Mouse (Mus musculus): ENCODE measurements around the gene Tnpo1.
"Not testable (repeated sequence)": the region's sequence is repeated elsewhere in the genome, so short reads cannot be mapped to it uniquely, and the experiment has no call there.

Tnpo1 gene

DNA sequence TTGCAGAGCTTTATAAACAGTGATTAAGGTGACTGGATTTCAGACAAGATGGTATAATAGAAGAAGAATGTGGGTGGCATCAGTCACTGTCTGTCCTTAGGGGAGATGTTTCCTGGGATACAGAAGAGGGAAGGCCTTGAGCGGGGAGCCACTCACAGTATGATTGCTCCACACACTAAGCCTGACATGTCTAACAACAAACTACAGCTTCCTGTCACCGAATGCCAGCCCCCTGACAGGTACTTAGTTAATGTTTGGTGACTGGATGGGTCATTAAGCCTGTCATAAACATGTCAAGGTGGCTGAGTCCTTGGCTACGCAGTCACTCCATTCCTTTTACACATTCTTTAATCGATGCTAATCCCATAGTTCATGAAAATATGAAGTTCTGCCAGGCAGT lies 108.0 kb downstream of the Tnpo1 start:
- no peak for DNase-seq (ENCODE audit: low spot score)

DNA sequence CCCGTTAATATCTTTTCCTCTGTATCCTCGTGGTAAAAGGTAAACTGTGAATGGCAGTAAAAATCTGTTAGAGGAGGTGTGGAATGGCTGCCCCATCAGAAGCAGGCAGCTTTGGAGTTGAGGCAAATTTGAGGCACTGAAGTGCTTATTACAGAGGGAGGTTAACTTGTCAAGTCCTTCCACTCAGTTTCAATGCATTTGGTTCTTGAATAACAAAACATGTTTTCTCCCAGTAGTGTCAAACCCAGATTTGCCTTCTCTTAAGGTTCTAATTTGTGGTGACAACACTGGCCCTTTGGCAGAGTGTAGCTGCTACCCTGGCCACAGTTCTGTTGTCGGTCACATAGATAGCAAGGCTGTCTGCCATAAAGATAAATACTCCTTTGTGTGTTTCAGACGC lies 108.4 kb downstream of the Tnpo1 start:
- no peak for DNase-seq (ENCODE audit: low spot score)

DNA sequence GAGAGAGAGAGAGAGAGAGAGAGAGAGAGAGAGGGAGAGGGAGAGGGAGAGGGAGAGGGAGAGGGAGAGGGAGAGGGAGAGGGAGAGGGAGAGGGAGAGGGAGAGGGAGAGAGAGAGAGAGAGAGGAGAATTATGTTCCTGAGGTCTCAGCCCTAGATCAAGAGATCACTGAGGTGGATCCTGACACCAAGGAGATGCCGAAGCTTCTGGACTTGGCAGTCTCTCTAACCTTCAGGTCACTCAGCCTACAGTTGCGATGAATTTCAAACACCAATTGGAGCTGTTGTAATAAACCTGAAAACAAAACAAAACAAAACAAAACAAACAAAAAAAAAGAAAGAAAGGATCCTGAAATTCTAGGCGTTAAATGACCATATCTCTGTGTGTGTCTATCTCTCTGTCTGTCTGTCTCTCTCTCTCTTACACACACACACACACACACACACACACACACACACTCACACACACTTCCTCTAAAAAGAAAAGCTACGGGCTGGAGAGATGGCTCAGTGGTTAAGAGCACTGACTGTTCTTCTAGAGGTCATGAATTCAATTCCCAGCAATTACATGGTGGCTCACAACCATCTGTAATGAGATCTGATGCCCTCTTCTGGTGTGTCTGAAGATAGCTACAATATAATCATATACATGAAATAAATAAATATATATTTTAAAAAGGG lies 109.1 kb downstream of the Tnpo1 start:
- not testable (repeated sequence) for DNase-seq (ENCODE audit: low spot score)

DNA sequence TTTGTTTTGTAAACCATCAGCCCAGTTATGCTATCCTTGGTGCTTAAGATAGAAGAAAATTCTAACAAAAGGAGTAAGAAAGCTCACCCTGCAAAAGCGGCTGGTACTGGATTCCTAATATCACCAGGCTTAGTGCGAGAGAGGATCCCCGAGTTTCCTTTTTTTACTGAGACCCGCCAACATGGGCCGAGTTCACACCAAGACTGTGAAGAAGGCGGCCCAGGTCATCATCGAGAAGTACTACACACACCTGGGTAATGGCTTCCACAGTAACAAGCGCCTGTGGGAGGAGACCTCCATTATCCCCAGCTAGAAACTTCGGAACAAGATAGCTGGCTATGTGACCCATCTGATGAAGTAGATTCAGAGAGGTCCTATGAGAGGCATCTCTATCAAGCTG lies 109.6 kb downstream of the Tnpo1 start:
- DNase-seq (ENCODE audit: low spot score): no peak

DNA sequence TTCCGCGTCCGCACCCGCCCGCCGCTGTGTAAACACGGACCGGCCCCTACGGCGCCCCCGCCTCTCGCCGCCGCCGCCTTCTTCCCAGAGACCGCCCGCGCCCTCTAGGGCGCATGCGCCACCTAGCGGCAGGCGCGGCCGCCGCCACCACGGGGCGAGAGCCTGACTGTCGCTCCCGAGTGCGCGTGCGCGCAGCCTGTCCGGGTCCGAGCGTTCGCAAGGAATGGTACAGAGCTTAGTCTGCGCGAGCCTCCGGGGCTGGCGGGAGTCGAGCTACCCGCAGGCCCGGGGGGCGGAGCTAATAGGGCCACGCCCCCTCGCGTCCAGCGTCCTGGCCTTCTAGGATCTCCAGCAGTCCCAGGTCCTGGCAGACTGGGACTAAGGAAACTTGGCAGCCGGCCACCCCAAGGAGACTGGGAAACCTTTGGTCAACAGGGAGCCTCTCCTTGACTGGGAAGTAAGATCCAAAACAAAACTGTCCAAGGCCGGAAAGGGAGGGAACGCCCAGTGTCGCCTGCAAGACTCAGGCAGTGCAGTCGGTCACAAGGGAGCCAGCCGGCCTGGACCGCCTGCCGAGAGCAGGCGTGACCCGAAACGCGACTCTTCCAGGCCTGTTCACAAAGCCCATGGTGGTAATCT lies 110.9 kb downstream of the Tnpo1 start, which contains the start of gene Fcho2:
Gene Fcho2 (minus strand): TSS at position 303 of the 639 bp plus-strand sequence.
- DNase-seq (ENCODE audit: low spot score): peak; percentile 87

DNA sequence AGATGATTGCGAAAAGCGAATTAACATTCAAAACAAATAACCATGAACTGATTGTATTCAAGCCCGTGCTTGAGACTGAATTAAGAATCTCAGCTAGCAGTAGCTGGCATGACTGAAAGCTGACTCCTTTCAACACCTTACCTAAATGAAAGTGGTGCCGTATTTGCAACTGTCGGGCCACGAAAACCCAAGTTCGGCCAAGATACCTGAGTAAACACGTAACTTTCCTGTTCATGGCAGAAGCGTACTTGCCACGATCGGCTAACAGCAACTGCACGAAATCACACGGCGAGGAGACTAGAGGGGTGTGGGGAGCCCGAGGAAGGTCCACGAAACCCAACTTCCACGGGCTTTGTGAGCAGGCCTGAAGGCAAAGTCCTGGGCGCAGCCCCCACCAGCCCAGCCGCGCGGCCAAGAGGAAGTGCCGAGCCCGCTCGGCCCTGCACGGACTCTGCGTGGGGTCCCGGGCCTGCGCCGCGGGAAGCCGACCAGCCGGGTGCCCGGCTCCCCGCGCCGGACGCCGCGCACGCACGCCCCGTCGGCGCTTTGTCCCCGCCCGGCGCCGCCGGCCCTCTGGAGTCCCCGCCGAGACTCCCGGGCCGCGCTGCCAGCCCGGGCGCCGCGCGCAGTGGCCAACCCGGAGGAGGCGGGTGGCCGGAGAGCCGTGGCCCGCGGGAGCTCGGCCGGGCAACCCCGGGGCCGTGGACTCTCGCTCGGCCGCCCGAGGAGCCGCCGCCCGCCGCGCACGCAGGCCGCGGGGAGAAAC lies 111.7 kb downstream of the Tnpo1 start:
- DNase-seq (ENCODE audit: low spot score): no peak

DNA sequence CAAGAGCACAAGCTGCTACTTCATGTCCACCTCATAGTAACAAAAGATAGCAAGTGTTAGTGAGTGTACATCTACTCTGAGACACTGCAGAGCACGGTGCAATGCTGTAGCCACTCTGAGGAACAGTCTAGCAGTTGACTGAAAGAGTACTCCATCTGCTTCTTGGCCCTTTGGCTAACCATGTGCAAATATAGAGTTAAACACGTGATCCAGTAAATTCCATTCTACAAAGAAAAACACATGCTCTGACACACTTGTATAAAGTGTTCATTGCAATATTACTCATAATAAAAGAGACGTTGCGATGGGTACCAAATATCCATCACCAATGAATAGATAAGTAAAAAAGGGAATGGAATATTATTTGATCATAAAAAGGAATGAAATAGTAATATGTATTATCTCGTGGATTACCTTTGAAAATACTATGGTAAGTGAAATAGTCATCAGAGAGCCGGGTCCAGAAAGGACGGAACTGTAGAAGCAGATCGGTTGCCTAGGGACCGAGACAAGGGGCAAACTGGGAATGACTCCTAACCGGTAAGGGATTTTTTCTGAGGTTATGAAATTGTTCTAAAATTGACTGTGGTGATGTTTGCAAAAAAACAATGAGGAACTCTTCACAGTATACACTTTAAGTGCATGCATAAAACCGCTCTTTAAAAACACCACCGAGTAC lies 112.4 kb downstream of the Tnpo1 start:
- no peak for DNase-seq (ENCODE audit: low spot score)

DNA sequence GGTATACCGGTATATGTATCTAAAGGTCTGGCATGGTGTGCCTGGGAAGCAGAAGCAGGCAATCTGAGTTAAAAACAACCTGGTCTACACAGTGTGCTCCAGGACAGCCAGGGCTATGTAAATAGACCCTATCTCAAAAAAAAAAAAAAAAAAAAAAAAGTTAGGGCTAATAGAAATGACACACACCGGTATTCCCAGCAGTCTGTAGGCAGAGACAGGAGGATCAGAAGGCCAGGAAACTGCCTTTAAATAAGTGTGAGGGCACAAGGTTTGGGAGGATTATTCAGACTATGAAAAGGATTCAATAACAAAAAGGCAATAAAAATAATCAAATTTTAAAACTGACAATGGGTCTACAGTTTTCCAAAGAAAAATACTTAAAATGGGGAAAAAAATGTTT lies 113.0 kb downstream of the Tnpo1 start:
- DNase-seq (ENCODE audit: low spot score): no peak

DNA sequence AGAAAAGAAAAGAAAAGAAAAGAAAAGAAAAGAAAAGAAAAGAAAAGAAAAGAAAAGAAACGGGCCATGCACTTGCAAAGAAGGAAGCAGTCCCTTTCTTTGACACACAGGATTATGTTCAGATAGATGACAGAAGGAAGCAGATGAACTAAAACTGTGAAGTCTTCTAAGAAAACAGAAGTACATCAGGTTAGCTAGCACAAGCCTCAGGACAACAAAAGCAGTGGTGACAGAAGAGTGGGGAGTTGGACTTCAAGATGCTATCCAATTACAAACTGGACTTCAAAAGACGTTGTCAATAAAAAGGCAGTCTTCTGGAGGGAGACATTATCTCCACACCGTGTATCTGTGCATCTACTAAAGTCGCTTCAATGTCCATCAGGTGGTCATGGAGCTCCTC lies 113.9 kb downstream of the Tnpo1 start:
- DNase-seq (ENCODE audit: low spot score): no peak

DNA sequence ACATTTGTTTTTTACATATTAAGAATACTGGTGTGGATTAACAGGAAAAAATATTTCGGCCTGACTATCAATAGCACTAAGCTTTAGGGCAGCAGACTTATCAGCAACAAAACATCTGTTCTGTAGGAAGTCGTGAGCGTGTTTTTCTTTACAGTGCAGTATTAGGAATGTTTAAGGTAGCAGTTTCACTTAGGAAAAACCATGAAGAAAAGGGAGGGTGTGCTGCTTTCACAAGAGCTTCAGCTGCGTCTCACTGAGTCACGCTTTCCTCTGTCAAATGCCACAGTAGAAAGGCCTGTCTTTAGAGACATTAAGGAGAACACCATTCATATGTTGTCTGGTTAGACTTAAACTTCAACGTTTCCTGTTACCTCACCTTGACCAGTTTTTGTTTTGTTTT lies 116.0 kb downstream of the Tnpo1 start:
- no peak for DNase-seq (ENCODE audit: low spot score)

DNA sequence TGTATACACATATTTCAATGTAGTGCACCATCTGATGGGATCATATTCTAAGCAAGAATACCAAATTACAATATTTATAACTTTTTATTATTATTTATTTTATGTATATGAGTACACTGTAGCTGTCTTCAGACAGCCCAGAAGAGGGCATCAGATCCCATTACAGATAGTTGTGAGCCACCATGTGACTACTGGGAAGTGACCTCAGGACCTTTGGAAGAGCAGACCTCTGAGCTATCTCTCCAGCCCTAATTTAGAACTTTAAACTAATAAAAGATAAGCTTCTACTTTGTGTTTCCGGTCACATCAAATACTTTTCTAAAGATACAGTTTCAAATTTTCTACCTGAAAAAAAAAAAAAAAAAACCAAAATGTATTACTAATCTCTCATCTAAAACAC lies 117.1 kb downstream of the Tnpo1 start:
- no peak for DNase-seq (ENCODE audit: low spot score)

DNA sequence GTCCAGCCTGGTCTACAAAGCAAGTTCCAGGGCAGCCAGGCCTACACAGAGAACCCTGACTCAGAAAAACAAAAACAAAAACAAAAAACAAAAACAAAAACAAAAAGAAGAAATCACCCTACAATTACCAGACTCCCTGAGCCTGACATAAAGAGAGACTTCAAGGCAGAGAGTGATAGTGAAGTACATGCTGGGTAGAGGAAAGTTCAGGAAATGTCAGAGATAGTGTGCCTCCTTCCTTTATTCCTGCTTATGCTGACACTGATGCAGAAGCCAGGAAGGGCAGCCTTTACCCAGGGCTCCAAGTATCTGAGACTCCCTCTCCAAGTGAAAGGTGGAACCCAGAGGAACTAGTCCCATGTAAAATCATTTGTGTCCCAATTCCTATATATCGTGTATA lies 121.7 kb downstream of the Tnpo1 start:
- no peak for DNase-seq (ENCODE audit: low spot score)

DNA sequence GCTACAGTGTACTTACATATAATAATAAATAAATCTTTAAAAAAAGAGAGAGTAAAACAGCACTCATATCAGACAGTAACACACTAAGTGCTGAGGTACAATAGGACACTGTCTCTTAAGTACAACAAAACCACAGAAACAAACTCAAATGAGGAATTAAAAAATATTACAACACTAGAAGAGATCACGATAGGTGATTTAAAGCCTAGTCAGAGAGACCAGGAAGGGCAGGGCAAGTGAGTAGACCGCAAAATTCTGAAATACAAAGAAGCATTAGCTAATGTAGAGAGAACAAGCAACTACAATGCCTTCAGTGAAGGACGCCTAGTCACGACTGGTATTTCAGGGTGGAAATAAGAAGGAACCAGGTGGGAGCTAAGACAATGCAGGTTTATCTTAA lies 122.5 kb downstream of the Tnpo1 start:
- no peak for DNase-seq (ENCODE audit: low spot score)

DNA sequence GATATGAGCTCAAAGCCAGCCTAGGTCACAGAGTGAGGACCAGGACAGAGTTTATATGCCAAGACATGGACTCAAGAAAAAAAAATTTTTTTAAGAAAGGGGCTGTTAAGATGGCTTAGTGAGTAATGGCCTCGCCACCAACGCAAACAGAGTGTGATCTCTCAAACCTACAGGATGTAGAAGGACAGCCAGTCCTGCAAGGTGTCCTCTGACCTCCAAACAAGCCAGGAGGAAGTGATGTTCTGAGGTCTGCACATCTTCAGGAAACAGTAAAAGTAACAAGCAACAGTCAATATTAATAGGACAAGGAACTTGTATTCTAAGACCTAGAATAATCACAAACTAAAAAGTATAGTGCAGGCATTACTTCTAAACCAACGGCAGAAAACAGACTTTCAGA lies 123.2 kb downstream of the Tnpo1 start:
- no peak for DNase-seq (ENCODE audit: low spot score)

DNA sequence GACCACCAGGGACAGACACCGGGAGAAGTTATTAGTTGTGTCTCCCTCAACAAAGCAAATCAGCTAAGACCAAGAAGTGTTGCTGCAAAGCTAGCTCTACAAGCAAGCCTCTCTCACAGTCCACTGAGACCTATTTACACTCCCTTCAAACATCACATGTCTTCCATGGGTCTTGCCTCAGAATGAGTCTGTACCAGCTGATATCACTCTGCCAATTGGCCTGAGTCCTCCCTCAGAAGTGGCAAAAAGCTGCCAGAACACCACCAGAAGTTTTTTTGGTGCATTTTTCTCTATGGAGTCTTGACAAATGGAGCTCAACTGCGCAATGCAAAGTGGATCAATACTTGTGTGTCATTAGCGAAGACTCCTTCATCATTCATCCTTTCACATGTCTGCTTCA lies 130.7 kb downstream of the Tnpo1 start:
- no peak for DNase-seq (ENCODE audit: low spot score)

DNA sequence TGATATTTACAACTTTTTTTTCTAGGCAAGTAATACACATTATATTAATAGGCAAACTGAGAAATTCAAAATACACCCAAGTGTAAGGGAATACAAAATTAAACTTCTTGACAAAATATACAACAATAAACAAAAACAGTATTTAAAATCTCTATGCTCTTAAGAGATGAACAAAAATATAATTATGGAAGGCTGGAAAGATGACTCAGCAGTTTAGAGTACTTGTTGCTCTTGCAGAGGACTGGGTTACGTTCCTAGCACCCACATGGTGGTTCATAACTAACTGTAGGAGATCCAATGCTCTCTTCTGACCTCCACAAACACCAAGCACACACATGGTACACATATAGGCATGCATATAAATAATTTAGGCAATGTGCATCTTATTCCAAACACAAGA lies 133.3 kb downstream of the Tnpo1 start:
- DNase-seq (ENCODE audit: low spot score): no peak

DNA sequence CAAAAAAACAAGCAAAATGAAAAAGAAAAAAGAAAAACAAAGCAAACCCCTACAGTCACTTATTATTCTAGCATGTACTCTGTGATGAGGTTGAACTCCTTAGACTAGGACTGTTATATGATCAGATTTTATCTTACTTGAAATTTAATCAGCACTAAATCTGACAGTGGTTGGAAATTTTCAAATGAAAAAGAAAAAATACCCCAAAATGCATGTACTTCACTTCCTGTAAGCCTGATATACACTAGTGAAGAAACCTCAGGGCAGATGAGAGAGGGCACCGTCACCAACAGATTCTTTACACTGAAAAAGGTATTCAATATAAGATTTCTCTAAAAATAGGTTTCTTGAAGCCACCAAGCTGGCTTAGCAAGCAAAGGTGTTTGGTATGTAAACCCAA lies 134.5 kb downstream of the Tnpo1 start:
- DNase-seq (ENCODE audit: low spot score): no peak
